Mouse (Mus musculus): ENCODE measurements around the gene Cpne5.

GRCm38 (mm10) chr17:29281541-29281940 lies 43.6 kb upstream of the Cpne5 start:
- no peak for TF ChIP-seq CTCF (IDR thresholded peaks at IDR 0.05; ENCODE audit: insufficient read depth, low read depth, low read length)
- TF ChIP-seq POLR2A (IDR thresholded peaks at IDR 0.05; ENCODE audit: insufficient read depth, low read depth, low read length): no peak

Data from olfactory bulb, adult 2 months (tissue).